Mouse (Mus musculus): ENCODE data around the gene Clstn2. TPM values are rescaled to one million over a fixed set of nuclear protein-coding genes. Genes with fewer than 3 reads are reported as not detected.

The Clstn2 gene
- polyA plus RNA-seq, 1 experiment, result 0.27 TPM

- Histone ChIP-seq H3K27ac (ENCODE audit: insufficient read depth, low read depth, low read length) (no peak overlapping the region), H3K4me1 (ENCODE audit: control insufficient read depth, insufficient read depth, insufficient read length, low read length) (no peaks in the 10 kb centered on the region), H3K27me3 (ENCODE audit: control insufficient read depth, insufficient read depth, low read length) (no peaks in the 10 kb centered on the region), H3K4me3 (ENCODE audit: low read depth, low read length) (no peak overlapping the region), H3K36me3 (ENCODE audit: control insufficient read depth, insufficient read depth, low read length) (no peaks in the 10 kb centered on the region)
- TF ChIP-seq POLR2A (IDR thresholded peaks at IDR 0.05; ENCODE audit: low read depth, low read length) (no peak), CTCF (IDR thresholded peaks at IDR 0.05; ENCODE audit: extremely low read depth, insufficient read length, insufficient replicate concordance, low read depth, low read length) (no peak)
- 89% methylated on average over 8 of the region's 8 CpGs for WGBS
Measured at GRCm38 (mm10) chr9:97670666-97671065, 362.3 kb downstream of the Clstn2 start.

DNA sequence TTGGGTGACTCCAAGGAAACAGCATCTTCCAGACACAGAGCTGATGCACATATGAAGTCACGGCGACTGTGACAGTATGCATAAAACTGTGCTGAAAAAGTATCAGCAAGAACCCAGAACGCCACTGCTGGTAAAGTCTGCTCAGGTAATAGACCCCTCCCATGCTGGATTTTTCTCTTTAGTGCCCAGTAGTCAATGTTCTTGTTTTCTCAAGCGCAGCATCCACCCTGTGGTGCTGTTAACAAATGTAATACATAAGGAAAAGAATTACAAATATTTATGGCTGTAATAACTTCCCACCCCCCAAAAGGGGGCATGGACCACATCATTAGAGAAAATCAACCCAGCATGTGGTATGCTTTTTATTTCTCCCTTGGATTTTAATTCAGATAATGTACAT is 372.0 kb downstream of the Clstn2 start:
- Histone ChIP-seq H3K27me3 (ENCODE audit: control insufficient read depth, insufficient read depth, low read length) (no peaks in the 10 kb centered on the region), H3K4me3 (ENCODE audit: low read depth, low read length) (no peak overlapping the region), H3K4me1 (ENCODE audit: control insufficient read depth, insufficient read depth, insufficient read length, low read length) (no peaks in the 10 kb centered on the region), H3K36me3 (ENCODE audit: control insufficient read depth, insufficient read depth, low read length) (no peaks in the 10 kb centered on the region), H3K27ac (ENCODE audit: insufficient read depth, low read depth, low read length) (no peak overlapping the region)
- 73% methylated on average over 4 of the region's 4 CpGs for WGBS
- TF ChIP-seq CTCF (IDR thresholded peaks at IDR 0.05; ENCODE audit: extremely low read depth, insufficient read length, insufficient replicate concordance, low read depth, low read length) (no peak), POLR2A (IDR thresholded peaks at IDR 0.05; ENCODE audit: low read depth, low read length) (no peak)

DNA sequence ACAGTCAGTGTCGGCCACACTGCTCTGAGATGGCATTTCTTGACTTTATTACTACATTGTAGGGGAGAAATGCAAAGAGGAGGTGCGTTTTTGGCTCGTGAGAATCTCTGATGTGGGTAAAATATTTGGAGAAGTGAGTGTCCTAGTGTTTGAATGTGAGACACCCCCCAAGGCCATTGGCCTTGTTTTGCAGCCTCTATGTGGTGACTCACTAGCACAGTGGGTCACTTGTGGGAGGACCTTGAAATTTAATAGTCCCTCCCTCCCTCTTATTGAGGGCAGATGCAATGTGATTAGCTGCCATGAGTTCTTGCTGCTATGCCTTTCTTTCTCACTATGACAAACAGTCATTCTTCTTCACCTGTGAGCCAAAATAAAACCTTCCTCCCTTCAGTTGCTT is 374.2 kb downstream of the Clstn2 start:
- no peak overlapping the region for H3K27ac ChIP-seq (ENCODE audit: insufficient read depth, low read depth, low read length)
- no peaks in the 10 kb centered on the region for H3K27me3 ChIP-seq (ENCODE audit: control insufficient read depth, insufficient read depth, low read length)
- TF ChIP-seq POLR2A (IDR thresholded peaks at IDR 0.05; ENCODE audit: low read depth, low read length) (no peak), CTCF (IDR thresholded peaks at IDR 0.05; ENCODE audit: extremely low read depth, insufficient read length, insufficient replicate concordance, low read depth, low read length) (no peak)
- no peaks in the 10 kb centered on the region for H3K36me3 ChIP-seq (ENCODE audit: control insufficient read depth, insufficient read depth, low read length)
- 72% methylated on average over 3 of the region's 3 CpGs for WGBS
- H3K4me1 ChIP-seq (ENCODE audit: control insufficient read depth, insufficient read depth, insufficient read length, low read length), result no peaks in the 10 kb centered on the region
- no peak overlapping the region for H3K4me3 ChIP-seq (ENCODE audit: low read depth, low read length)

DNA sequence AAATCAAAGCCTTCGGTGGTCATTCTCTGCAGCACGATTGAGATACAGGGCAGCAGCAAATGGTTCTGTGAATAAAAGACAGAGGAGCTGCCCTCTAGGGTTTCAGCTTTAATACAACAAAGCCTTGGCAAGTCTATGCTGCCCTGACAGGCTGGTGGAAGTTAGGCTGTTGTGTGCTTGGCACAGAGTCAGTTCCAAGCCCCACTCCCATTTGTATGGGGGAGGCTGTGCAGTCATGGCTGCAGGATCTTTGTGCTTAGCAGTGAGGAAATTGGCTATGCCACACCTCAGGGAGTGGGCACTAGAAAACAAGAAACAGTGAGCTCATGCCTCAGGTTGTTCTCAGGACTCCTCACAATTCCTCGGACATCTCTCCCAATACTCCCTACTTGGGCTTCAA is 384.6 kb downstream of the Clstn2 start:
- Histone ChIP-seq H3K27me3 (ENCODE audit: control insufficient read depth, insufficient read depth, low read length) (no peaks in the 10 kb centered on the region), H3K36me3 (ENCODE audit: control insufficient read depth, insufficient read depth, low read length) (no peaks in the 10 kb centered on the region), H3K27ac (ENCODE audit: insufficient read depth, low read depth, low read length) (no peak overlapping the region), H3K4me1 (ENCODE audit: control insufficient read depth, insufficient read depth, insufficient read length, low read length) (no peaks in the 10 kb centered on the region), H3K4me3 (ENCODE audit: low read depth, low read length) (no peak overlapping the region)
- 81% methylated on average over 3 of the region's 3 CpGs for WGBS
- TF ChIP-seq POLR2A (IDR thresholded peaks at IDR 0.05; ENCODE audit: low read depth, low read length) (no peak), CTCF (IDR thresholded peaks at IDR 0.05; ENCODE audit: extremely low read depth, insufficient read length, insufficient replicate concordance, low read depth, low read length) (no peak)

GRCm38 (mm10) chr9:97645746-97646145 is 387.2 kb downstream of the Clstn2 start:
- Histone ChIP-seq H3K27me3 (ENCODE audit: control insufficient read depth, insufficient read depth, low read length) (no peaks in the 10 kb centered on the region), H3K4me3 (ENCODE audit: low read depth, low read length) (no peak overlapping the region), H3K36me3 (ENCODE audit: control insufficient read depth, insufficient read depth, low read length) (no peaks in the 10 kb centered on the region), H3K27ac (ENCODE audit: insufficient read depth, low read depth, low read length) (no peak overlapping the region), H3K4me1 (ENCODE audit: control insufficient read depth, insufficient read depth, insufficient read length, low read length) (no peaks in the 10 kb centered on the region)
- TF ChIP-seq CTCF (IDR thresholded peaks at IDR 0.05; ENCODE audit: extremely low read depth, insufficient read length, insufficient replicate concordance, low read depth, low read length), result no peak
- TF ChIP-seq POLR2A (IDR thresholded peaks at IDR 0.05; ENCODE audit: low read depth, low read length), result no peak
- 70% methylated on average over 3 of the region's 3 CpGs for WGBS

DNA sequence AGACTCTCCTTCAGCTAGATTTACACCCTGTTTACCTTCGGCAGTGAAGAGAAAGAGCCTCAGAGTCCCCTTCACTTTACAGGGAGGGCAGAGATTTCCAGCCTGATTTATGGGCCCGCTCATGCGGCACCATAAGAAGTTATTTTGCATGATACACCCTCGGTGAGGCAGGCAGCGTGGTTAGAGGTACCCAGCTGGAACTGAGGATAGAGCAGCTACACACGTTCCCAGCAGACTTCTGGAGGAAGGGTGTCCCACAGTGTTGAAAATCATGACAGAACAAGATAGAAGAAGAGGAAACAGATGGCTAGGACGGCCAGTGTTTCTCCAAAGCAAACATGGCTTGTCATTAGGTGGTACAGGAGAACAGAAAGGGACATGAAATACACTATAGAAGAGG is 390.6 kb downstream of the Clstn2 start:
- Histone ChIP-seq H3K27ac (ENCODE audit: insufficient read depth, low read depth, low read length) (no peak overlapping the region), H3K27me3 (ENCODE audit: control insufficient read depth, insufficient read depth, low read length) (no peaks in the 10 kb centered on the region)
- 46% methylated on average over 7 of the region's 7 CpGs for WGBS

DNA sequence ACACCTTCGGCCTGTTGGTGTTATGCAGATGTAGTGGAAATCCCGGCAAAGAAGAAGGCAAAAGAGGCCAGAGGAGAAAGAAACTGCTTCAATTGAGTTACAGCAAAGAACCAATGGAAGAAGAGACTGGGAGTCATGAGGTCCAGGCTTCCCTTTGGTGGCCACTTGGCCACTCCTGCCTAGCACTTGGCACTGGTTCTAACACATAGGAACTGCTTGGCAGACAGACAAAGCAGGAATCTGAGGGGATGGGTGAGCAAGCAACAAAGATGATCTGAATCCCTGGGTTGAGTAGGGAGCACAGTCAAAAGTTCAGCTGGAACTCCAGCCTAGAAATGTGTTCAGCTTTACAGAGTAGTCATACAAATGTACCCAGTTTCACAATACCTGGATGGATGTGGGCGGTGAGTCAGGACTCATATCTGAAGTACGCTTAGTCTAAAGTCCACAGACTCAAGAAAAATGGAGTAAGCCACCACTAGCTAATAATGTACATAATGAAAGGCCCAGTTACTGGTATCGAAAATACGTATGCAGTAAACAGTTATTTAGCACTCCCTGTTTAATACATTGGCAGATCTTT is 392.9 kb downstream of the Clstn2 start:
- WGBS, result 64% methylated on average over 6 of the region's 6 CpGs
- no peak overlapping the region for H3K4me3 ChIP-seq (ENCODE audit: low read depth, low read length)
- H3K36me3 ChIP-seq (ENCODE audit: control insufficient read depth, insufficient read depth, low read length), result no peaks in the 10 kb centered on the region
- no peak overlapping the region for H3K27ac ChIP-seq (ENCODE audit: insufficient read depth, low read depth, low read length)
- TF ChIP-seq POLR2A (IDR thresholded peaks at IDR 0.05; ENCODE audit: low read depth, low read length) (no peak), CTCF (IDR thresholded peaks at IDR 0.05; ENCODE audit: extremely low read depth, insufficient read length, insufficient replicate concordance, low read depth, low read length) (no peak)
- H3K27me3 ChIP-seq (ENCODE audit: control insufficient read depth, insufficient read depth, low read length), result no peaks in the 10 kb centered on the region
- H3K4me1 ChIP-seq (ENCODE audit: control insufficient read depth, insufficient read depth, insufficient read length, low read length), result no peaks in the 10 kb centered on the region

More for the DNA sequence above, 390.6 kb downstream of the Clstn2 start:
- Histone ChIP-seq H3K4me3 (ENCODE audit: low read depth, low read length) (no peak overlapping the region), H3K36me3 (ENCODE audit: control insufficient read depth, insufficient read depth, low read length) (no peaks in the 10 kb centered on the region), H3K4me1 (ENCODE audit: control insufficient read depth, insufficient read depth, insufficient read length, low read length) (no peaks in the 10 kb centered on the region)
- TF ChIP-seq CTCF (IDR thresholded peaks at IDR 0.05; ENCODE audit: extremely low read depth, insufficient read length, insufficient replicate concordance, low read depth, low read length), result no peak
- no peak for TF ChIP-seq POLR2A (IDR thresholded peaks at IDR 0.05; ENCODE audit: low read depth, low read length)

Measured in small intestine, adult 2 months (tissue).